Mouse (Mus musculus): ENCODE data around the gene Mxd4.

The Mxd4 gene

GRCm38 (mm10) chr5:34187601-34188316 lies at the start of gene Mxd4:
TSS of gene Mxd4 (minus strand) at chr5:34187720.
- peak; percentile 100 for DNase-seq (ENCODE audit: low spot score)

- peak; percentile 36 for DNase-seq (ENCODE audit: low spot score)
Measured at GRCm38 (mm10) chr5:34235898-34236420, 48.4 kb upstream of the Mxd4 start.

GRCm38 (mm10) chr5:34235056-34235455 lies 47.5 kb upstream of the Mxd4 start:
- no peak for DNase-seq (ENCODE audit: low spot score)

GRCm38 (mm10) chr5:34233221-34233515 lies 45.6 kb upstream of the Mxd4 start:
- DNase-seq (ENCODE audit: low spot score) = no peak

- no peak for DNase-seq (ENCODE audit: low spot score)
Measured at GRCm38 (mm10) chr5:34232481-34233220, 45.1 kb upstream of the Mxd4 start.

- DNase-seq (ENCODE audit: low spot score) = no peak
Measured at GRCm38 (mm10) chr5:34231901-34232300, 44.4 kb upstream of the Mxd4 start.

- no peak for DNase-seq (ENCODE audit: low spot score)
Measured at GRCm38 (mm10) chr5:34230599-34231485, 43.3 kb upstream of the Mxd4 start.

- DNase-seq (ENCODE audit: low spot score) = no peak
Measured at GRCm38 (mm10) chr5:34229503-34229902, 42.0 kb upstream of the Mxd4 start.

- DNase-seq (ENCODE audit: low spot score) = peak; percentile 15
Measured at GRCm38 (mm10) chr5:34225516-34225915, 38.0 kb upstream of the Mxd4 start.

GRCm38 (mm10) chr5:34224515-34224914 lies 37.0 kb upstream of the Mxd4 start:
- DNase-seq (ENCODE audit: low spot score) = no peak

GRCm38 (mm10) chr5:34220001-34220400 lies 32.5 kb upstream of the Mxd4 start:
- DNase-seq (ENCODE audit: low spot score) = no peak

GRCm38 (mm10) chr5:34218672-34219071 lies 31.2 kb upstream of the Mxd4 start:
- DNase-seq (ENCODE audit: low spot score) = no peak

GRCm38 (mm10) chr5:34217756-34218155 lies 30.2 kb upstream of the Mxd4 start:
- no peak for DNase-seq (ENCODE audit: low spot score)

GRCm38 (mm10) chr5:34216025-34216424 lies 28.5 kb upstream of the Mxd4 start:
- DNase-seq (ENCODE audit: low spot score) = no peak

GRCm38 (mm10) chr5:34213659-34214058 lies 26.1 kb upstream of the Mxd4 start:
- DNase-seq (ENCODE audit: low spot score) = no peak

- DNase-seq (ENCODE audit: low spot score) = peak; percentile 90
Measured at GRCm38 (mm10) chr5:34210279-34210678, 22.8 kb upstream of the Mxd4 start.

GRCm38 (mm10) chr5:34207503-34207902 lies 20.0 kb upstream of the Mxd4 start:
- DNase-seq (ENCODE audit: low spot score) = no peak

- DNase-seq (ENCODE audit: low spot score) = no peak
Measured at GRCm38 (mm10) chr5:34205788-34206187, 18.3 kb upstream of the Mxd4 start.

- no peak for DNase-seq (ENCODE audit: low spot score)
Measured at GRCm38 (mm10) chr5:34204911-34205310, 17.4 kb upstream of the Mxd4 start.

GRCm38 (mm10) chr5:34202006-34202405 lies 14.5 kb upstream of the Mxd4 start:
- no peak for DNase-seq (ENCODE audit: low spot score)

GRCm38 (mm10) chr5:34201396-34201795 lies 13.9 kb upstream of the Mxd4 start:
- peak; percentile 66 for DNase-seq (ENCODE audit: low spot score)

- DNase-seq (ENCODE audit: low spot score) = no peak
Measured at GRCm38 (mm10) chr5:34198615-34199014, 11.1 kb upstream of the Mxd4 start.
